Mouse (Mus musculus) embryo, embryonic 10 days (tissue): ENCODE measurements around the gene Hnrnpll.
"Not testable (repeated sequence)": the region's sequence is repeated elsewhere in the genome, so short reads cannot be mapped to it uniquely, and the experiment has no call there.

Source experiments
- DNase-seq: peaks from one replicate; pipeline ENCODE4 v3.0.0-alpha.2; 2015; ENCODE audit warnings: low spot score

The Hnrnpll gene

DNA sequence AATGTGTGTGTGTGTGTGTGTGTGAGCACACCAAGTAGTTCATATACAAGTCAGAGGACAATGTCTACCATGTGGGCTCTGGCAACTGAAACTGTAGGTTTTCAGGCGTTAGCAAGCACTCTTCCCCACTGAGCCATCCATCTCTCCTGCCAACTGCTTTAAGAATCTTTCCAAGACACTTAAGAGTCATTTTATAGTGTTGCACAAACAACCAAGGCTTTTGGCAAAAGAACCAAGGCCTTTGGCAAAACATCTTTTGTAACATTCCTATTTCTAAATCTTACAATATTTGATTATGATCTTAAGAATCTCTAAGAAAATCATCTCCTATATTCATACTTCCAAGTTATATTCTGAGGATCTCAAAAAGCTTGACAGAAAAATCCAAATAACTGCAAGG, 2.4 kb downstream of the Hnrnpll start:
- no peak for DNase-seq

DNA sequence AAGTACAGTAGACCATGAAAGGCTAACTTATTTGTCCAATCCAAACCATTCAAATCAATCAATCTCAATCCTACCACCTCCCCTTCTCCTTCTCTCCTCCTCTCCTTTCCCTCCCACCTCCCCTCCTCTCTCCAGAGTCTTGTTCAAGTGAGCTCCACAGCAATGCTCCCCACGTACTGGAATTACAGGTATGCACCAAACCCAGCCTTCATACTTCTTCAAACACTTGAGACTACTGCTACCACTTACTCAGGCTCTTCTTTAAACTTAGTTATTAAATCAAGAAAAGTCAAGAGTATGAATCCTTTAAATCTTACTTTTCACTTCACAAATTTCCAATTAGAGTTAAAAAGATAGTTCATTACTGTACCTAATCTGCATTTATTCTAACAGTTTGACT, 3.6 kb downstream of the Hnrnpll start:
- no peak for DNase-seq

DNA sequence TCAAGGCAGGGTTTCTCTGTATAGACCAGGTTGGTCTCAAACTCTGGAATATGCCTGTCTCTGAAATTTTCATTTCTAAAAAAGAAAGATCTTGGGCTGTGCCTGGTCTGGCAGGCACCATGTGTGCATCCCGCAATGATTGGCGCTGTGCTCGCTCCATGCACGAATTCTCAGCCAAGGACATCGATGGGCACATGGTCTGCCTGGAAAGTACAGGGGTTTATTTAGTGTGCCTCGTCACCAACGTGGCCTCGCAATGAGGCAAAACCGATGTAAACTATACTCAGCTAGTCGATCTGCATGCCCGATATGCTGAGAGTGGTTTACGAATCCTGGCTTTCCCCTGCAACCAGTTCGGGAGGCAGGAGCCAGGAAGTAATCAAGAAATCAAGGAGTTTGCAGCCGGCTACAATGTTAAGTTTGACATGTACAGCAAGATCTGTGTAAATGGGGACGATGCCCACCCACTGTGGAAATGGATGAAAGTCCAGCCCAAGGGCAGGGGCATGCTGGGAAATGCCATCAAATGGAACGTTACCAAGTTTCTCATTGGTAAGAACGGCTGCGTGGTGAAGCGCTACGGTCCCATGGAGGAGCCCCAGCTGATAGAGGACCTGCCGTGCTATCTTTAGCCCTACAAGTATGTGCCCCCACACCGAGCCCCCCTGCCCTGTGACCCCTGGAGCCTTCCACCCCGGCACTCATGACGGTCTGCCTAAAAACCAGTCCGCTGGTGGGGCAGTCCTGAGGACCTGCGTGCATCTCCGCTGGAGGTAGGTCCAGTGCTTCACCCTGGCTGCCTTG, 8.0 kb downstream of the Hnrnpll start:
- DNase-seq = no peak

GRCm38 (mm10) chr17:80051682-80052081, 10.5 kb downstream of the Hnrnpll start:
- no peak for DNase-seq

- not testable (repeated sequence) for DNase-seq
Measured at GRCm38 (mm10) chr17:80049300-80049699, 12.8 kb downstream of the Hnrnpll start.

GRCm38 (mm10) chr17:80048230-80048629, 13.9 kb downstream of the Hnrnpll start:
- DNase-seq = peak; percentile 67

DNA sequence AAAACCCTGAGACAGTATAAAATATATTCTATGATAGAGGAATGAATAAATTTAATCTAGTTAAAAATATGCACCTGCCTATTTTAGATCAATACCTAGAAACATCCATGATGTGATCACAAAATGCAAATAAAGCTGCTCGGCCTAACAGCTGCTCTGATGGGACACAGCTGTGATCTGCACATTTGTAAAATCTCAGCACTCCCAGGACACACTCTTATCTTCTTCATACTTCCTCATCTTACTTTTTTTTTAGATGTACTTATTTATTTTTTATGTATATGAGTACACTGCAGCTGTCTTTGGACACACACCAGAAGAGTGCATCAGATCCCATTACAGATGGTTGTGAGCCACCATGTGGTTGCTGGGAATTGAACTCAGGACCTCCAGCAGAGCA, 20.4 kb downstream of the Hnrnpll start:
- DNase-seq = no peak

GRCm38 (mm10) chr17:80028675-80029074, 33.5 kb downstream of the Hnrnpll start:
- no peak for DNase-seq

DNA sequence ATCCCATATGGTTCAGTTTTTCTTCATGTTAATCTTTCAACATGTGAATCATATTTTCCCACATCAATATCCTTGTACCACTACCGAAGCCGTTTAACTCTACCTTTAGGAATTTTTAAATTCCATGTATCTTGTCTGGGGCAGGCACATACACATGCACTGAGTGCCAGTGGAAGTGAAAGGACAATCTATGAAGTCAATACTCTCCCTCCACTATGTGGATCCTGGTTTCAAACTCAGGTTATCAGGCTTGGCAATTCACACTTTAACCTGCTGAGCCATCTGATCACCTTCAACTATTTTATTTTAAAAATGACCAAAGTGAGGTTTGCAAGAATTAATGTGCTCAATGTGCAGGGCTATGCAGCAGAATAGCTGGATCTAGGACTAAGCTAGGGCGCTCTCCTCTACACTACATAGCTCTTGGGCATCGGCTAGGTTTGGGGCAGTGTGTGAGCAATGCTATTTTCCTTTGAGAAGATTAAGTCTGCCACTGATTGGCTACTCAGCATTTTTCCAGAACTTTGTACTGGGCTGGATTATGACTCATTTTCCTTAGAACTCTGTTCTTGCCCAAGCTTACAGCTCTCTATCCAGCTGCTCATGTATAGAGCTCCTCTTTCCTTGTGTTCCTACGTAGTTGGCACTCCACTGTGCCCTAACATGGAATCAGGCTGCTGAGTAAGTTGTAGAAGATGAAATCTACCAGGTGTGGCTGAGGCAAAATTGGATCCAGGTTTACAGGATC, 35.8 kb downstream of the Hnrnpll start:
- no peak for DNase-seq

DNA sequence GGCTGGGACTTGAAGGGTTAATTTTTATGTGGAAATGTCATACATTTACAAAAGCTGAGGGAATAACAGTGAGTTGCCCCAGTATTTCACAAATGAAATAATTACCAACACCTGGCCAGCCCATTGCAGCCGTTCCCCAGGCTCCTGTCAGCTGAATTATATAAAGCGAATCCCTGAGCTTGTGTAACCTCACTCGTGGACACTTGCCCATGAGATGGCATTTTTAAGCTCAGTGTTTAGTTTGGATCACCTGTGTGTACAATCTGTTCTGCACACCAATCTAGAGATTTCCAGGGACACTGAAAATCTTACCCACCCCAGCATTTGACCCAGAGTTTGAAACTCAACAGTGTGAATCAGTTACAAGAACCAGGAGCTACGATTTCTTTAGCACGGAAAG, 40.0 kb downstream of the Hnrnpll start:
- DNase-seq = no peak

GRCm38 (mm10) chr17:80020495-80020894, 41.6 kb downstream of the Hnrnpll start:
- no peak for DNase-seq

GRCm38 (mm10) chr17:80018976-80019541, 43.1 kb downstream of the Hnrnpll start:
- DNase-seq = peak; percentile 80

- no peak for DNase-seq
Measured at GRCm38 (mm10) chr17:80018239-80018975, 43.7 kb downstream of the Hnrnpll start.

GRCm38 (mm10) chr17:80017389-80017788, 44.7 kb downstream of the Hnrnpll start:
- DNase-seq = peak; percentile 76

GRCm38 (mm10) chr17:80016400-80016799, 45.7 kb downstream of the Hnrnpll start:
- DNase-seq = not testable (repeated sequence)

DNA sequence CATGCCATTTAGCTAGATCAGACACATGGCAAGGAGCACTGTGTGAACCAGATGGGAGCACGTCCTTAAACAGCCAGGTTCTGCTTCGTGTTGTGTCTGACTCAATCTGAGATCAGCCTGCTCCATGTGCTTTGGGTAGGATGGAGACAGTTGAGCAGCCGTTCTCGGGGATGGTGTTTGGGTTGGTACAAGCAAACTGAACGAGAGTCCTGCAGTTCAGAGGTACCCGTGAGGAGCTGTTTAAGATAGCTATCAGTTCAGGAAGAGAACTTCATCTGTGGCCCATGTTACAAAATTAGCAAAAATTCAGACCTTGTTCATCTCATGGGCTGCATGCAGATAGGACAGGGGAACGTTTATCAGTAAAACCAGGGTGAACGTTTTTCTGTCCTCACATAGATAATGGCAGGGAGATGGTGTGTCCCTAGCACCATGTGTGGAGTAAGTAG, 47.7 kb downstream of the Hnrnpll start:
- no peak for DNase-seq

GRCm38 (mm10) chr17:80009926-80010325, 52.2 kb downstream of the Hnrnpll start:
- peak; percentile 78 for DNase-seq

GRCm38 (mm10) chr17:80008847-80009246, 53.3 kb downstream of the Hnrnpll start:
- DNase-seq = peak; percentile 54

DNA sequence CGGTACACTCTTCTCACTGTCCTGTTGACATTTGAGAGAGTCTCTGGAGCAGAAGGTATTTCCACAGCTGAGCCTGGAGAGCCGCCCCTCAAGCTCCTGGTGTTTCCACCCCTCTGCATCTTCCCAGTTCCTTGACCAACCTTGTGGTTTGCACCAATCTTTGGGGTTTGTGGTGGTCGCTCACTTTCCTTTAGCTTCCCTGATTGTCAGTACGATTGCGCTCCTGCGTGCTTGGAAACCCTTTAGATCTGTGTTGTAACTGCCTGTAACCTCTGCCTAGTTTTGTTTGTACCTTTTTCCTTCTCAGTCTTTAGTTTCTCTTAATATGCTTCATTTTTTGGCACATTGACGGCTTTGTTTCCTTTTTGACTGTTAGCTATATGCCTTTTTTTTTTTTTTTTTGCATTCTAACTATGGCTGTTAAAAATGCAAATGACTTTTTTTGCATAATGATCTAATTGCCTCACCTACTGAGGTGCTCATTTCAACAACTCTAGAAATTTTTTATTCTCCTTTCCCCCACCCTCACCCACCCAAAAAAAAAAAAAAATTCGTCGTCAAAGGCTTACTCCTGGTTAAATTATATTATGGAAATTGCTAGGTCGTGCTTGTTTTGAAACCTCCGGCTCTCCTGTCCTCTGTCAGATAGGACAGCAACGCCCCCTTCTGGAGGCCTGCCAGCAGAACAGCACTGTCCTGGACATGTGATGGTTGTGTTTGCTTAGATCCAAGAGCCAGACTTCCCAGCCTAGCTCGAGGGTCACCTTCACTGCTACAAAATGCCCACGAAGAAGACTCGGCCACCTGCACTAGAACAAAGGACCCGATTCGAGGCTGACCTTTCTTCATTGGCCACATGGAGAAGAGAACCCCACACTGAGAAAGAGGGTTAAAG, 57.5 kb downstream of the Hnrnpll start:
- DNase-seq = peak; percentile 75

- not testable (repeated sequence) for DNase-seq
Measured at GRCm38 (mm10) chr17:80003851-80004250, 58.3 kb downstream of the Hnrnpll start.

DNA sequence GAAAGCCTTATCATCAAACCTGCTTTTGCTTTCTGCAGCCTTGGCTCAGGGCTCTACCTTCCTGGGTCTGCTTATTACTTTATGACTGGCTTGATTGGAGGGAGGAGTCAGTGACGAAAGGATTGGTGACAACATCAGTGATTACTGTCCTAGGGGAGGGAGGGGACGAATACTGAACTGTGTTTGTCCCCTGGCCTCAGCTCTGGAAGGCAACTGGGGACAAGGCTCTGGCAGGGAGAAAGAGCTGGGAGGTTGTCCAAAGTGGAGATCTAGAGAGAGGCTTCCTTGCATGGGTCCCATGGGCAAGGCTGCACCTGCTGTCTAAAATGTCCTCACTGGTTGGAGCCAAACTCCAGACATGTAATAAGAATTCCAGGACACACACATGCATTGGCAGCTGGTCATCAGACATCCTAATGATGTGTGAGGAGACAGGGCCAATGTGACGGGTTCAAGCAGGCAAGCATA, 59.7 kb downstream of the Hnrnpll start:
- DNase-seq = no peak
